Mouse (Mus musculus) olfactory bulb, adult 2 months (tissue): ENCODE measurements at regions not wholly inside any gene's neighbourhood (a gene's known extent, or its start where the extent isn't known, plus 50 kb on each side); places are given as distances from the start of the nearest gene placed in this dataset.

Experiments used
- CTCF ChIP-seq: fragments of 200-500 bp; IDR thresholded peaks from 2 replicates; pipeline ENCODE4 v1.5.1; 2012; ENCODE audit warnings: low read depth, mild to moderate bottlenecking, low read length, moderate library complexity; ENCODE audit not compliant: insufficient read depth
- POLR2A ChIP-seq: fragments of 200-500 bp; IDR thresholded peaks from 2 replicates; pipeline ENCODE4 v1.6.1; 2012; ENCODE audit warnings: mild to moderate bottlenecking, low read depth, low read length, moderate library complexity; ENCODE audit not compliant: insufficient read depth

DNA sequence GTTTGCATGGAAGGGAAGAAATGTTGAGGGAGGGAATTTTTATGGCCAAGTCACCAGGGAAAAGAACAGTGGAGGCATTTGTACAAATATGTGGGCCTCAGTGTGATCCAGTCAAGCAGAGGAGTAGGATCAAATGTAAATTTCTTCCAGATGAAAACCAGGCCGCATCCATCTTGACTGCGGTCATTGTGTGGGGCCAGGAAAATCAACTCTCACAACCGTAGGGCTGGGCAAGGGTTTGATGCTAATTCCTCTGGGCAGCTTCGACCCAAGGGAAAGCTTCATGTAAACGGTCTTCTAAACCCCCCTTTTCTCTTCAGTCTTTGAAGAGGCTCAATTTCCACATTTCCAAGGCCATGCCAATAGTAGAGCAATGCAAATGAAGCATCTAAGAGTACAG, 497.4 kb upstream of the Gm19410 start:
- TF ChIP-seq CTCF: no peak
- TF ChIP-seq POLR2A: no peak
